Mouse (Mus musculus): Measurements from ENCODE around the gene Ddx60.
"Not testable (repeated sequence)": the region's sequence is repeated elsewhere in the genome, so short reads cannot be mapped to it uniquely, and the experiment has no call there.

The Ddx60 gene

DNA sequence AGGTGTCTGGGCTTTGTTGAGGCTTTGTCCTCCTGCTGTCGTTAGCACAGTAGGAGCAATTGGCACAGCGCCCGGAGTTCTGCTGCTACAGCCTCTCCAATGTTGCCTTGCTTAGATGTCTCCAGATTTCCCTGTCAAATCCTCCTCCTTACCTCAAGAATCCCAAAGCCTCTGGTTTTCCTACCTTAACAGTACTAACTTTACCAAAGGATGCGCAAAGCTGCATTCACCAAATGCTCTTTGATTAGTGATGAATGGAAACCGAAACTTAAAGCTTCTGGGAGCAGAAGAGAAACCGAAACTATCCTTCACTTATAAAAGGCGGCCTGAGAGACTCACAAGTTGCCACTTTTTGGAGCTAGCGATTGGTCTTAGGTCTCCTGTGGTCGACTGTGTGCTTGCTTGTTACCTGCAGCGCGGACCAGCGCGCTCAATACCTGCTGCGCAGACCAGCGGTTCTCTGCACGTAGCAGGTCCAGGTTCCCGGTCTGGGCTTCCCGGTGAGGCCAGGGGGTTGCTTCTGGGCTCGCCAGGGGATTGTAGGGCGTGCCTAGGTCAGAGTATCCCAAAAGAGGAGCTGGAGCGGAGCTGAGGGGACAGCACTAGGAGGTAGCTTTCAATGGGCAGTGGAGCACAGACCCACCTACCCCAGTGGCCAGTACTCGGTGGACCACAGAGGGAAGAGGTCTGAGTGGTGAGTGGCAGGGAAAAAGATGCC lies at the start of gene Ddx60:
Gene Ddx60, plus strand, starts transcription at position 311 of the 718 bp plus-strand sequence.
- DNase-seq (ENCODE audit: low spot score), result peak; percentile 35

DNA sequence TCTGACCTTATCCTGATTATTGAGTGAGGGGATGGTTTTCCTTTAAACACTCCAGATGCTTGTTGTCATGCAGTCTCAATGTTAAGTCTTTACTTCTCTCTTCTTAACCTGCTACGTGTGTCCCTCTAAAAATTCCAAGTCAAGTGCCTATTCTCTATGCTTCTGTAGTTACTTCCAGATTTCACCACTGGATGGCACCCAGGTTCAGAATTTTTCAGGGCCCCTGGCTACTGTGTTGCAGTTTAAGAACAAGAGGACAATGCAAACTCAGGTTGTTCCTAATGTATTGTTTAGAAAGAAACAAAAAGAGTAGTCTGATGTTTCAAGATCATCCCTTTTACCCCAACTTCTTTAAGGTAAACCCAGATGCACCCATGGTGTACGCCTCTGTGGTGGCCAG lies 33.8 kb upstream of the Ddx60 start:
- DNase-seq (ENCODE audit: low spot score), result peak; percentile 16

DNA sequence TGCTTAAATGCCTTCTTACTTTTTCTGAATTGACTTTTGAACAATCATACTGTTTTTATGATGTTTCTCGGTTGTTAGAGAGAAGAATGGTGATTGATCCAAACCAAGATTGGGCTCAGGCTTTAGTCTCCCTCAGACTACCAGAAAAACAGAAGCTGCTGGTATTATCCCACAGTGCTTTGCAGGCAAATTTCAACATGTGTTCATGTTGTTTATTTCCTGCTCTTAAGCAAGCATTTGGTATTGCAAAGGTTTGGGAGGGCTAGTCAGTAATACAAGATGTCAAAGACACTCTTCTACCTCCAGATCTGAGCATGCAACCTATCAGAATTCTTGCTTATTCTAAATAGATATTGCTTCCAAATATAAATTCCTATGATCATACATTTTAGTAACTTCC lies 31.1 kb upstream of the Ddx60 start:
- no peak for DNase-seq (ENCODE audit: low spot score)

DNA sequence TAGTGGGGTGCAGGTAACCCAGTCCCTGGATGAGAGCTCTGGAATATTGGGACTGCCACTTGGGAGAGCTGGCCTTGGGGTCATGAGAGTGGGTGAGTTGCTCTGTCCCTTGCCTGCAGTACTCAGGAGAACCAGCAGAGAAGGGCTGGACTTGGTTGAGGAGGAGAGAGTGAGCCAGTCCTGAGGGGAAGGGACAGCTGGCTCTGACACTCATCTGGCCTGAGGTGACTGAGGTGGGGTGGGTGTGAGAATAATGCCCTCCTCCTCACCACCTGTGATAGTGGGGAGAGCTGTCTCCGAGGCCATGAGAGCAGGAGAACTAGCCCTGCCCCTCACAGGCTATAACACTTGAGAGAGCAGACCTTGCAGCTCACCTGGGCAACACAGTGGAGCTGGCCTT lies 30.5 kb upstream of the Ddx60 start:
- no peak for DNase-seq (ENCODE audit: low spot score)

DNA sequence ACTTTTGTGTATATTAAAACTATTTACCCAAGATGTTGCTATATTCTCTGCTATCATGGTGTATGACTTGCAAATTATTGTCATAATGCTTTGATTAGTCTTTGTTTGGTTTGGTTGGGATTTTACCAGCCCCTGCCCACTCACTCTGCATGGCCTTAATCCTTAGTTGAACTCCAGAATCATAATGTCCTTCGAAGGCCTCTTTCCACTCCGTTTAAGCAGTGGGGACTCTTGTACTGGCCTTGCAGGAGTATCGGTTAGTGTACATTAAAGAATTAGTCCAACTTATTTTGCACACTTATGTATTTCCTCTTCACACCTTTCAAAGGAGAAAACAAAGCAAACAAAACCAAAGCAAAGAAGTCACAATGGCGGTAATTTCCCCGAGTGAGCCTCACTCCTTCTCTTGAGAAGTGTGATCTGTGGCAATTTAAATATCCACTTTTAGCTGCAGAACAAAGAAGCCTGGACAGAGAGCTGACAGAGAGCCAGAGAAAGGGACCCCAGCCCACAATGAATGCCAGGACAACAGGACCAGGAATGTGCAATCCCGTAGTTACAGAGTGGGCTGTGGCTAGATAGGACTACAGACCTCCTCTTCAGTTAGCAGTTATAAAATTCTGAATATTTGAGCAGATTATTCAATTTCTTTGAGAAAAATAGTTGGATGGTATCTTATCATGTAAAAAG lies 26.7 kb upstream of the Ddx60 start:
- no peak for DNase-seq (ENCODE audit: low spot score)

DNA sequence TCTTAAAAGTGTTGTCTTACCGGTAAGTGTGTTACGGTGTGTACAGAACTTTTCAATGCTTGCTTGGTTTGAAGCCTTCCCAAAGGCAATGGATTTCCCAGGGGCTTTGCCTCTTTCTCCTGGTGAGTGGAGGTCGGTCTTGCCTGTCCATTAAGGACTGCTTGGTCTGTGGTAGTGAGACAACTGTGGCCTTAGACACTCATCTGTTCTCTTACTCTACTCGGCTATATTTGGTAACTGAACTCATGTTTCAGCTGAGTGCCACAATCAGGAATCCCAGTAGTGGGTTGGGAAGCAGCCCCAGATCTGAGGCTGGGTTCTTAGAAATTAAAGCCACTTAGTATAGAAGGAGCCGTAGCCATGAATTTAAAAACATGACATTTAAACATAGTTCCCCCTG lies 25.4 kb upstream of the Ddx60 start, which contains the start of gene Palld:
Gene Palld, minus strand, starts transcription at position 170 of the 400 bp plus-strand sequence.
- no peak for DNase-seq (ENCODE audit: low spot score)

DNA sequence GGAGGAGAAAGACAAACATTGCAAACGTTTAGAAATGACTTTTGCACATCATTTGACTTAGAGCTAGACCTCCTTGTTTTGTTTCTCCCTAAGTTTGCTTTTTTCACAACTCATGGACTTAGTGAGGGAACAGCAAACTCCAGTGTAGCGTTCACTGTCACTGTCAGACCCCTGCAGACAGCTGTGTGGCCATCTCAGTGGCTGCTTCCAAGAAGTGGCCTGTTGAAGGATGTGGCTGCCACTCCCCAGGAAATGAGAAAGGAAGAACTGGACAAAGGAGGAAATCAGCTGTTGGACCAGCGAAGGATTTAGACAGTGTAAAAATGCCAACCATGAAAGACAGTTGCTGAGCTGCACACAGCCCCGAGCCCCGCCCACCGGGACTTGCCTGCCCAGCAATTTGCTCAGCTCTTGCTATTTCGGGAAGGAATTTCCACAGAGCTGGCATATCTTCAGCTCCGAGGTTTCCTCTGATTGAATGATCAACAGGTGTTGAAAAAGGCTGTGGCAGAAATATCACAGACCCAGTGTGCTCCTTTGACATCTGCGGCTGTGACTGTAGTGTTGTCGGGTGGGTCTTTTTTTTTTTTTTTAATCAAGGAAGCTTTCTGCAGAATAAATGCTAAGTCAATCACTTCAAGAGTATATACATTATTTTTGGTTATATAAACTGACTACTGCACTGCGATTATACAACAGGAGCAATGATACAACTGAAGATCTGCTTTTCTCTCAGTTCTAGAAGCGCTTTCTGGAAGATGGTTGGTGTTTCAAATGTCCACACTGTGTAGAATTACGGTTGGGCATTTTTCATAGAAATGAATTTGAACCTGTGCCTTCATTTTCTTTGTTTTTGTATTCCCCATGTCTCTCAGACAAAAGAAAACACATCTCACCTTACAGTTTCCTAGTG lies 19.3 kb upstream of the Ddx60 start:
- no peak for DNase-seq (ENCODE audit: low spot score)

DNA sequence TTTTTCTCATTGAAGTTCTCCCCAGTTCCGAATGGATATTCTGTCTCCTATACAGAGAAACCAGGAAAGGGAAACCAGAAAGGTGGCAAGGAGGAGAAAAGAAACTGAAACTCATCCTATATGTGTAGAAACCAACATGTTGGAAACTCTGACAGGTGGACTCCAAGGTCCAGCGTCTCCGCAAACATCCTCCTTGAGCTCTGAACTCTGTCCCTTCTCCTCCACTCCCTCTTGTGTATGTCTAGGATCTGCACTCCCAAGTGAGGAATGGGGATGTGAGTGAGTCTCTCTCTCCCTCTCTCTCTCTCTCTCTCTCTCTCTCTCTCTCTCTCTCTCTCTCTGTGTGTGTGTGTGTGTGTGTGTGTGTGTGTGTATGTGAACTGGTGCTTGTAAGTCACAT lies 18.6 kb upstream of the Ddx60 start:
- no peak for DNase-seq (ENCODE audit: low spot score)

DNA sequence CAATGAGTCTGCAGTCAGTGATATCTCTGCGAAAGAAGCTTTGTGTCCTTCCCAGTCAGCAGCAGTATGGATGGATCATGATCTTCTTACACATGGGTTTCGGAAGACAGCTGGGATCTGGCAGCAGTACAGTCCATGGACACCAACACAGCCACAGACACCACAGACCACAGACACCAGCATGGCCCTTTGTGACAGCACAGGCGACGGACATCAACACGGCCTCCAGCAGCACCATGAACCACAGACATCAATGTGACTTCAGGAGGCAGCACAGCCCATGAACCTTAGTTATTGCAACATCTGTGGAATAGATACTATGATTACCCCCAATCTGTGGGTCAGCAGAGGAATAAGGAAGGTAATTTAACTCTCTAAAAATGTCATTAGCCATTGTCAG lies 15.1 kb upstream of the Ddx60 start:
- no peak for DNase-seq (ENCODE audit: low spot score)

DNA sequence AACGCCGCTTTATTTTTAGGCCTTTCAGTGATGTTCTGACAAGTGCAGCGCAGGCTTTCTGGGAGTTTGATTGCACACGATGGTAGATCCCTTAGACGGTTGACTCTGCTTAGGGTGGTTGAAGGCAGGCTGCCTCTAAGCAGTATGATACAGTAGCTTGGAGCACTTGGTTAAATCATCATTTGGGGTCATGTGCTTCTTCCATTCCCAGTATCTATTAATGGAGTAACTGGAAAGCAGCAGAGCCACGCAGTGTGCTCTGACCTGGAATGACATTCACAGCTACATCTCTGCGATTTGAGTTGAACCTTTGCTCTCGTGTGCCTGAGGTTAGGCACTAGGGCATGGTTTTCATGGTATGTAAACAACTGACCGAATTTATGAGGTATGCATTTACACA lies 13.9 kb upstream of the Ddx60 start:
- DNase-seq (ENCODE audit: low spot score), result no peak

DNA sequence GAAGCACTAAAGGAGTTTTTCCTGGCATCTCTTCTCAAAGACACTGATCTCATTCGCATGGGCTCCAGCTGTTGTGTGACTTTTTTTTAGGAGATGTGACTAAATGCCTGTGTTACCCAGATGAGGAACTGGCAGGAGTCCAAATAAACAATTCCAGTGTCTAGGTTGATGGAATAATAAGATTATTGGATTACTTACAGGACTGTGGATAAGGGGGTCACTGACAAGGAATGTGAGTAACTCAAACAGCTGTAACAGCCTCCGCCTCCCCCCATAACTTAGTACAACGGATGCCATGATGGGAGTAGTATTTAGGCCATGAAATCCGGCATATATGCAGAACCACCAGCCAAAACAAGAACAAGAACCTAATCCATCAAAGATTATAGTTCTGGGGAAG lies 10.6 kb upstream of the Ddx60 start:
- no peak for DNase-seq (ENCODE audit: low spot score)

DNA sequence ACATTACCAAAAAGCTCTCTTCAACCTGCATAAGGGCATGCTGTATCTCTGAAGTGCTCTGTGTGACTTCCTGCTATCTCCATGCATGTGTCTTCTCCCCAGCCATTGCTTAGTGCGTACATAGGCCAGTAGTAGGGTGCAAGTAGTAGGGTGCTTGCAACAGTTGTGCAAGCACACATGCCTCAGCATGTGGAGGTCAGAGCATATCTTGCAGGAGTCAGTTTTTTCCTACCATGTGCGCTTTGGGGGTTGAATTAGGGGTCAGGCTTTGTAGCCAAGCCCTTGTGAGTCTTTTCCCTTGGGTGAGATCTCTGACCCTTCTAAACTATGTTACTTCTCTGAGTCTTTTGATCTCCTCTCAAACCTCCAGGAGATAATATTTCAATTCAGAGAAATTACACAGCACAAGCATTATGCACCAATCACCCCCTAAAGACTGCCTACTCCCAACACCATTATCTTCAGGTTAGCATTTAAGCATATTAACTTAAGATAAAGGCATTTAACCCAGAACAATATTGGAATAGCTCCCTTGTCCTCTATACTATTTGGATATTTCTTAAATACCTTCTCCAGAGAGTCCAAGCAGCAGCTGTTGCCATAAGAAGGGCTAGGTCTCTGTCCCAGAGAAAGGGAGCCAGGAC lies 8.6 kb upstream of the Ddx60 start:
- DNase-seq (ENCODE audit: low spot score), result no peak

DNA sequence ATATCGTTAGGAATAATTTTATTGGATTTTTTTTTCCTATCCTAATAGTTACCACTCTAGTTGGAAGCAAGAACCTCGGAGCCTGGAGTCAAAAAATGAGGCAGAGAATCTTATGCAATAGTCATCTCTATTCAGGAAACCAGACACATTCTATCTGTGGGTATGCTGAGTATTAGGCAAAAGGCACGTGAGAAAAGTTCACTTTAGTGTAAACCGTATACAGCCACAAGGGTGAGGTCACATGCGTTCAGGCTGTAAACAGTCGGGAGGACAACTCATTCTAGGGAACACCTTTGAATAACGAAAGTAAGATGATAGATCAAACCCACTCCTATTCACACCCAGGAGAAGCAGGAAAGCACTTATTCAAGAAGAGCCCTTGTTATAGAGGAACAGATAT lies 7.5 kb upstream of the Ddx60 start:
- DNase-seq (ENCODE audit: low spot score), result no peak

DNA sequence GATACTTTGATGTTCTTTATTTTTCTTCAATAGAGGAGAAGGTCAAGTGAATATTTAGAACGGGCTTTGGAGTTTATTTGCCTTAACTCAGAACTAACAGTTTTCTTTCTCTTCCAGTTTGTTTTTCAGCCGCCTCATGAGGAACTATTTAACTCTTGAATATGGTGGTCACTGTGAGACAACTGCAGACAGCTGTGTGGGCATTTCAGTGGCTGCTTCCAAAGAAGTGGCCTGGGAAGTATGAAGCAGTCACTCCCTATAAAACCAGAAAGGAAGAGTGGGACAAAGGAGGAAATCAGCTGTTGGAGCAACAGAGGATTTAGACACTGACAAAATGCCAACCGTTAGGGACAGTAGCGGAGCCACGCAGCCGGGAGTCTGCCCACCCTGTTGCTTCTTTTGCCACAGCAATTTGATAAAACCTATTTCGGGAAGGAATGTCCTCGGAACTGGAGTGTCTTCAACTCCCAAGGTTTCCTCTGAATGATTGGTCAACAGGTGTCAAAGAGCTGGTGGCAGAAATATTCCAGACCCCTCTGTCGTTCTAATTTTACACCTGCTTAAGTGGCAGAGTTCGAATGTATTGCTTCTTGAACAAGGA lies 6.3 kb upstream of the Ddx60 start:
- no peak for DNase-seq (ENCODE audit: low spot score)

DNA sequence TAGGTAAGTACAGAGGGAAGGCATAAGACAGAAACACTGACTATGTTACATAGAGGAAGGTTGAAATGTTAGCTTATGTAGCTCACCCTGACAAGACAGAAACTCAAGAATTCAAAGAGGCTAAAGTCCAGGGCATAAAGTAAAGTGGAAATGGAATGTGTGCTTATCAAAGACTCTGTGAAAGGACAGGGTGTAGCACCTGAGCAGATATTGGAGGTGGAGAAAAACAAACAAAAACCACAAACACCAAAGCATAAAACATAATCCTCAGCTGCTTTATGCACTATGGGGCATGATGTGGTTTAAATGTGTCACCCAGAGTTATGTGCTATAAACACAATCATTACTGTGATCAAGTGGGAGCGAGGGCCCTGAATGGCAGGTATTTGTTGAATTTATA lies 3.4 kb upstream of the Ddx60 start:
- no peak for DNase-seq (ENCODE audit: low spot score)

DNA sequence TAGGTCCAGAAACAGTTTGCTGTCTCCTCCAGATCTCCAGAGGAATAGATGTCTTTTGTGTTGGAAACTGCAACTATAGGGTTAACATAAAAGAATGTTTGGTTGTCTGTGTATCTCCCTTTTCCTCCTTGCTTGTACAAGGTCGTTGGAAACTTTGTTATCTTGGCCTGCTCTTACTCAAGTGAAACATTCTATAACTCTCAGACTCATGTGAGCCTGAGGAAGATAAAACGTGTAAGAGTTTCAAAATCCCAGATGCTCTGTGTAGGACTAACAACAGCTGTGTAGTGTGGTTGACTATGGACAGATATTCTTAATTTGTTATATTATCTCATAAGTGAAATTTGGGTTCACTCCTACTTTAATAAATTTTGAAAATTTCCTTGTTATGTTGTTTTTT lies 5.4 kb downstream of the Ddx60 start:
- DNase-seq (ENCODE audit: low spot score), result no peak

DNA sequence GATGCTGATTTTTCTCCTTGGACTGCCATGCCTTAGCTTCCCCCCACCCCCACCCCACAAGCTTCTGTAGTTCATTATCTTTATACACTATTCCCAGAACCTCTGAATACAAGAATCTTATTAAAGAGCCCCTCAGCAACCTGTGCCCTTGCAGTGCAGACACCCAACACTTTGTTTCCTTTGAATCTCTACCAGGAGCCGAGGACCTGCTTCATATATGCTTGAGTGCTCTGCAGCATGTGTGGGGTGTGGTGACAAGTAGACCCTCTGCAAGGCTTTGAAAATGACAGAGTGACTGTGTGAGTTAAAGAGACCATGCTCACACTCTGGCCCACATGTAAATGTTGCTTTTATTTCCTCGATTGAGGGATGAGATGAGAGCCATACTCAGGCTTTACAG lies 9.7 kb downstream of the Ddx60 start:
- no peak for DNase-seq (ENCODE audit: low spot score)

DNA sequence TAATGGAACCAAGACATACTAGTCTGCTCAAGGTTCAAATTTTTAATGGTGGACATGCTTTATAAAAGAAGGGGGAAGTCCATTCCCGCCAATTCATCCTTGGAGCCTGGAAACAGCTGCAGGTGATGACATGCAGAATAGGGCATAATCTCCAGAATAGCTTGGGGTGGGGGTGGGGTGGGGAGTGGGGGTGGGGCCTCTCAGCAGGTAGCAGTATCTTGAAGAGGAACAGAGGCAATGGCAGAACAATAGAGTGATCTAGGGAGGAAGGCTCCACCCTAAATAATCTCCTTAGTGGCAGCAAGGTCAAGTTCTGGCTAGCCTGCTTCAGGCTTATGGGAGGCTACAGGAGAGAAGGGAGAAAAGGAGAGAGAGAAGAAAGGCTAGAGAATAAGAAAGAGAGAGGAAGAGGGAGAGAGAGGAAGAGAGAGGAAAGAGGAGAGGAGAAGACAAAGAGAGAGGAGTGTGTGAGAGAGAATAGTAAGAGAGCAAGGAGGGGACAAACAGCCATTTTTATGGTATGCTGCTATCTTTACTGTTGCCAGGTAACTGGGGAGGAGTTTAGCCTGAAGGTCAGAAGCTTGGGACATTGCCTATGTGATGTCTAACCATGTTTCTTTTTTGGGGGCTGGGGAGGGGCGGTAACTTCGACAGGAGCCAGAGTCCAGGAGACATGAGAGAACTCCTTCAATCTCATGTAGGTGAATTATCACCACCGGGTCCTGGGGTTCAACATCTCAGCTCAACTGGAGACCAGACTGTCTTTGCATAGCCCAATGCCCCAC lies 36.9 kb downstream of the Ddx60 start:
- not testable (repeated sequence) for DNase-seq (ENCODE audit: low spot score)

DNA sequence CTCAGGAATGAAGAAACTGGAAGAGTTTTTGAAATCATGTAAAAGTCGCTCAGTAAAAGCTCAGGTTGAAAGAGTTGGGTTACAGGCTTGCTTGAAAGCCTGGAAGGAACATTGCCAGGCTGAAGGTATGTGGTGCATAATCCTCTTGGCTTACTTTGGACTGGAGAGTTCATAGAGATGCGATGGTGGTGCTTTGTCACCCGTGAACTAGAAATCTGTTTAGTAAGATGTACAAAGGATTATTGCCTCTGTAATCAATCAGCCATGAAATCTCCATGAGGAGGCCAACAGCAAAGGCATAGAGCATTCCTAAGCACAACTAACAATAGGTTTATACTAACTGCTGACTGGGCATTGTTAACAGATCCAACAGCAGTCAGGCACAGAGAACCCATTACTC lies 41.7 kb downstream of the Ddx60 start:
- no peak for DNase-seq (ENCODE audit: low spot score)

DNA sequence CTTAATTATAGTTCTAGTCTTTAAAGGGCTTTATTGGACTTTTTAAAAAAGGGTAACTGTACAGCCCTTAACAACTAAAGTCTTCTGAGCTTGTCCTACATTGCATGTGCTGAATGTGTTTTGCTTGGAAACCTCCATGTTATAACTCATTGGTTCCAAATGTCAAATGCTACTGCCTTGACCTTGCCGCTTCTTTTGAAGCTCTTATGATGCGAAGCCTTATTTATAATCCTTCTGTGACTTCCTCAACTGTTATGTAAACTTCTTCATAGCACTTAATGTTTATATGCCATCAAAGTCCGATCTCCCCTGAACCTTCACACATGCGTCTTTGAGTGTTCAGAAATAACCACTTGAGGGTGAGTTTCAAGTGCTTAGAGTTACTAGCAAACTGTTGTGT lies 57.1 kb downstream of the Ddx60 start:
- no peak for DNase-seq (ENCODE audit: low spot score)

Measured in left cerebral cortex, adult 11 months (tissue).